Mouse (Mus musculus): ENCODE data around the gene Nsf. TPM values are rescaled to one million over a fixed set of nuclear protein-coding genes. Genes with fewer than 3 reads are reported as not detected.
"Not testable (repeated sequence)": the region's sequence is repeated elsewhere in the genome, so short reads cannot be mapped to it uniquely, and the experiment has no call there.

Nsf gene
- polyA plus RNA-seq, 1 experiment, result 60.4 TPM

GRCm38 (mm10) chr11:103890337-103891186 is 63.3 kb downstream of the Nsf start:
- no peak overlapping the region for H3K4me3 ChIP-seq (ENCODE audit: low read depth, low read length)
- no peaks in the 10 kb centered on the region for H3K4me1 ChIP-seq (ENCODE audit: control insufficient read depth, insufficient read depth, low read length)
- no peaks in the 10 kb centered on the region for H3K27me3 ChIP-seq (ENCODE audit: control insufficient read depth, insufficient read depth, low read length, poor library complexity, severe bottlenecking)
- H3K9ac ChIP-seq (ENCODE audit: low read depth, poor library complexity, severe bottlenecking), result no peak overlapping the region
- TF ChIP-seq POLR2A (IDR thresholded peaks at IDR 0.05; ENCODE audit: insufficient read depth, low read length) (no peak), CTCF (IDR thresholded peaks at IDR 0.05; ENCODE audit: low read depth, low read length) (no peak), EP300 (IDR thresholded peaks at IDR 0.05; ENCODE audit: insufficient read depth, low read depth, low read length) (no peak)
- no peaks in the 10 kb centered on the region for H3K36me3 ChIP-seq (ENCODE audit: control insufficient read depth, insufficient read depth, low read length, poor library complexity, severe bottlenecking)
- no peaks in the 10 kb centered on the region for H3K9me3 ChIP-seq (replicated peaks; ENCODE audit: control insufficient read depth, insufficient read depth, low read length, poor library complexity, severe bottlenecking)
- no peak overlapping the region for H3K27ac ChIP-seq (ENCODE audit: insufficient read depth, low read length)

GRCm38 (mm10) chr11:103887724-103888410 is 66.0 kb downstream of the Nsf start:
- H3K9ac ChIP-seq (ENCODE audit: low read depth, poor library complexity, severe bottlenecking), result no peak overlapping the region
- H3K27me3 ChIP-seq (ENCODE audit: control insufficient read depth, insufficient read depth, low read length, poor library complexity, severe bottlenecking), result no peaks in the 10 kb centered on the region
- H3K9me3 ChIP-seq (replicated peaks; ENCODE audit: control insufficient read depth, insufficient read depth, low read length, poor library complexity, severe bottlenecking), result no peaks in the 10 kb centered on the region
- H3K27ac ChIP-seq (ENCODE audit: insufficient read depth, low read length), result no peak overlapping the region
- no peak for TF ChIP-seq POLR2A (IDR thresholded peaks at IDR 0.05; ENCODE audit: insufficient read depth, low read length)
- no peak for TF ChIP-seq CTCF (IDR thresholded peaks at IDR 0.05; ENCODE audit: low read depth, low read length)
- TF ChIP-seq EP300 (IDR thresholded peaks at IDR 0.05; ENCODE audit: insufficient read depth, low read depth, low read length), result no peak
- peaks cover 10% of the 10 kb centered on the region for H3K36me3 ChIP-seq (ENCODE audit: control insufficient read depth, insufficient read depth, low read length, poor library complexity, severe bottlenecking)
- H3K4me1 ChIP-seq (ENCODE audit: control insufficient read depth, insufficient read depth, low read length), result no peaks in the 10 kb centered on the region
- H3K4me3 ChIP-seq (ENCODE audit: low read depth, low read length), result no peak overlapping the region

- no peak overlapping the region for H3K4me3 ChIP-seq (ENCODE audit: low read depth, low read length)
- H3K4me1 ChIP-seq (ENCODE audit: control insufficient read depth, insufficient read depth, low read length), result no peaks in the 10 kb centered on the region
- no peak overlapping the region for H3K27ac ChIP-seq (ENCODE audit: insufficient read depth, low read length)
- H3K36me3 ChIP-seq (ENCODE audit: control insufficient read depth, insufficient read depth, low read length, poor library complexity, severe bottlenecking), result peaks cover 25% of the 10 kb centered on the region
- no peaks in the 10 kb centered on the region for H3K9me3 ChIP-seq (replicated peaks; ENCODE audit: control insufficient read depth, insufficient read depth, low read length, poor library complexity, severe bottlenecking)
- no peak overlapping the region for H3K9ac ChIP-seq (ENCODE audit: low read depth, poor library complexity, severe bottlenecking)
- H3K27me3 ChIP-seq (ENCODE audit: control insufficient read depth, insufficient read depth, low read length, poor library complexity, severe bottlenecking), result no peaks in the 10 kb centered on the region
- TF ChIP-seq EP300 (IDR thresholded peaks at IDR 0.05; ENCODE audit: insufficient read depth, low read depth, low read length) (no peak), POLR2A (IDR thresholded peaks at IDR 0.05; ENCODE audit: insufficient read depth, low read length) (no peak), CTCF (IDR thresholded peaks at IDR 0.05; ENCODE audit: low read depth, low read length) (no peak)
Measured at GRCm38 (mm10) chr11:103884749-103885383, 69.0 kb downstream of the Nsf start.

GRCm38 (mm10) chr11:103883793-103884192 is 70.1 kb downstream of the Nsf start:
- Histone ChIP-seq H3K9me3 (replicated peaks; ENCODE audit: control insufficient read depth, insufficient read depth, low read length, poor library complexity, severe bottlenecking) (no peaks in the 10 kb centered on the region), H3K4me1 (ENCODE audit: control insufficient read depth, insufficient read depth, low read length) (no peaks in the 10 kb centered on the region), H3K27me3 (ENCODE audit: control insufficient read depth, insufficient read depth, low read length, poor library complexity, severe bottlenecking) (no peaks in the 10 kb centered on the region), H3K36me3 (ENCODE audit: control insufficient read depth, insufficient read depth, low read length, poor library complexity, severe bottlenecking) (peaks cover 25% of the 10 kb centered on the region), H3K9ac (ENCODE audit: low read depth, poor library complexity, severe bottlenecking) (no peak overlapping the region), H3K4me3 (ENCODE audit: low read depth, low read length) (no peak overlapping the region), H3K27ac (ENCODE audit: insufficient read depth, low read length) (no peak overlapping the region)
- no peak for TF ChIP-seq POLR2A (IDR thresholded peaks at IDR 0.05; ENCODE audit: insufficient read depth, low read length)
- no peak for TF ChIP-seq EP300 (IDR thresholded peaks at IDR 0.05; ENCODE audit: insufficient read depth, low read depth, low read length)
- no peak for TF ChIP-seq CTCF (IDR thresholded peaks at IDR 0.05; ENCODE audit: low read depth, low read length)

- H3K4me3 ChIP-seq (ENCODE audit: low read depth, low read length); H3K27me3 ChIP-seq (ENCODE audit: control insufficient read depth, insufficient read depth, low read length, poor library complexity, severe bottlenecking); H3K4me1 ChIP-seq (ENCODE audit: control insufficient read depth, insufficient read depth, low read length); H3K9me3 ChIP-seq (replicated peaks; ENCODE audit: control insufficient read depth, insufficient read depth, low read length, poor library complexity, severe bottlenecking); H3K27ac ChIP-seq (ENCODE audit: insufficient read depth, low read length); H3K9ac ChIP-seq (ENCODE audit: low read depth, poor library complexity, severe bottlenecking): not testable (repeated sequence)
- H3K36me3 ChIP-seq (ENCODE audit: control insufficient read depth, insufficient read depth, low read length, poor library complexity, severe bottlenecking), result peaks cover 25% of the 10 kb centered on the region
Measured at GRCm38 (mm10) chr11:103879476-103879875, 74.4 kb downstream of the Nsf start.

GRCm38 (mm10) chr11:103878441-103878840 is 75.4 kb downstream of the Nsf start:
- Histone ChIP-seq H3K4me3 (ENCODE audit: low read depth, low read length) (no peak overlapping the region), H3K4me1 (ENCODE audit: control insufficient read depth, insufficient read depth, low read length) (no peaks in the 10 kb centered on the region), H3K9ac (ENCODE audit: low read depth, poor library complexity, severe bottlenecking) (no peak overlapping the region), H3K27ac (ENCODE audit: insufficient read depth, low read length) (no peak overlapping the region), H3K36me3 (ENCODE audit: control insufficient read depth, insufficient read depth, low read length, poor library complexity, severe bottlenecking) (peaks cover 20% of the 10 kb centered on the region), H3K27me3 (ENCODE audit: control insufficient read depth, insufficient read depth, low read length, poor library complexity, severe bottlenecking) (no peaks in the 10 kb centered on the region), H3K9me3 (replicated peaks; ENCODE audit: control insufficient read depth, insufficient read depth, low read length, poor library complexity, severe bottlenecking) (no peaks in the 10 kb centered on the region)
- TF ChIP-seq CTCF (IDR thresholded peaks at IDR 0.05; ENCODE audit: low read depth, low read length) (no peak), POLR2A (IDR thresholded peaks at IDR 0.05; ENCODE audit: insufficient read depth, low read length) (no peak), EP300 (IDR thresholded peaks at IDR 0.05; ENCODE audit: insufficient read depth, low read depth, low read length) (no peak)

Data from ES-Bruce4 (cell line).